Mouse (Mus musculus) brain, embryonic 14.5 days (tissue): Measurements from ENCODE around the gene Rps6ka4. TPM values are rescaled to one million over a fixed set of nuclear protein-coding genes. Genes with fewer than 3 reads are reported as not detected.

ENCODE experiments used
- DNase-seq: peaks from one replicate; pipeline ENCODE4 v3.0.0-alpha.2; 2011; ENCODE audit warnings: low read depth
- CTCF ChIP-seq: fragments of 200-500 bp; IDR thresholded peaks from 2 replicates; pipeline ENCODE4 v1.5.1; 2012; ENCODE audit warnings: inconsistent platforms, mild to moderate bottlenecking, moderate library complexity, borderline replicate concordance; ENCODE audit not compliant: insufficient read depth, insufficient read length; ENCODE audit errors: extremely low read depth
- POLR2A ChIP-seq: fragments of 200-500 bp; IDR thresholded peaks from 2 replicates; pipeline ENCODE4 v1.6.1; 2012; ENCODE audit warnings: mild to moderate bottlenecking, inconsistent platforms, borderline replicate concordance; ENCODE audit not compliant: poor library complexity, insufficient read depth, insufficient read length, severe bottlenecking; ENCODE audit errors: extremely low read depth
- polyA plus RNA-seq: library from polyadenylated mRNA; depleted of rRNA; stranded (reverse); fragments of >200 nt; gene quantifications from 2 replicates; pipeline ENCODE4 v1.2.3, GENCODE M21; 2012

Gene Rps6ka4
- polyA plus RNA-seq, 1 experiment: 7.3 TPM

DNA sequence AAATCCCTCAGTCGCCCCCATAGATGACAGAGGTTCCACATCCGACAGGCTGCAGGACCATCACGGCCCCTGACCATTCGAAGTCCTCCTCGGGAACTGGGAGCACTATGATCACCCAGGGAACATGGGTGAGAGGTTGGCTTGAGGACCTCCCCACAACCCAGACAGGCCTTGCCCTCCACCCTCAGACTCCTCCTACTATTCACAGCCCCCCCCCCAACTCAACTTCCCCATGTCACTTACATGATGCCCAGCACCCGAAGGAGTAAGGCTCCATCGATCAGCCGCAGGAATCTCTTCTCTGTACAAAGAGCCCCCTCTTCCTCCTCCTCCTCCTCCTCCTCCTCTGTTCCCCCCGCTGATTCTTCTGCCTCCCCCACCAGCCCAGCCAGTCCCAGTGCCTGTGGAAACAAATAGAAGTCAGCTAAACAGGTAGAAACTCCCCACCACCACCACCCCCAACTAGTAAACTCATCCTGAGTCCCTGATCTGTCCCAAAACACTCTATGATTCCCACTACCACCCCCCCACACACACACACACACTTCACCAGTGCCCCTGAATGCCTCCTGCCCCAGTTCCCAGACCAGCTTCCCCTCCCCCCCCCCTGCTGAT is 17.1 kb upstream of the Rps6ka4 start:
- TF ChIP-seq CTCF (no peak), POLR2A (no peak)
- no peak for DNase-seq

- no peak for DNase-seq
- TF ChIP-seq CTCF (no peak), POLR2A (no peak)
Measured at GRCm38 (mm10) chr19:6857003-6857360, 16.5 kb upstream of the Rps6ka4 start.

- peak; percentile 55; the same call in 1 of the 2 replicates for TF ChIP-seq CTCF
- no peak for TF ChIP-seq POLR2A
- DNase-seq: peak; percentile 85
Measured at GRCm38 (mm10) chr19:6856281-6857002, 16.0 kb upstream of the Rps6ka4 start.

GRCm38 (mm10) chr19:6855225-6856031 is 15.0 kb upstream of the Rps6ka4 start:
- DNase-seq: peak; percentile 66
- TF ChIP-seq CTCF (no peak), POLR2A (no peak)

DNA sequence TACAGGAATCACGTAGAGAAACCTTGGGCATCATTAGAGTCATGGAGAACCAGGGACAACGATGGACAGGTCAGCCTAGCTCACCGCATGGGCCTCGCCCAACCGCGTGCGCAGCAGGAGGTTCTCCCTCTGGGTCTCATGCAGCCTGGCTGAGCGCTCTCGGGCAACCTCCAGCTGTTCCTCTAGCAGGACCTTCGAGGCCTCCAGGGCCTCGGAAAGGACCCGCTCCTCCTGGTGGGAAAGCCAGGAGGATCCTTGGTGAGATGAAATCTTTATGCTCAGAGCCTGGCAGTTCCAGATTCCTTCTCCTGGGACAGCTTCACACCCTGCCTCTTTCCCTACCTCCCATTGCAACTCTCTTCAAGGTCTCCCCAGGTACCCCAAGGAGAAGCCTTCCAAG is 14.2 kb upstream of the Rps6ka4 start:
- TF ChIP-seq POLR2A (no peak), CTCF (no peak)
- DNase-seq: no peak

GRCm38 (mm10) chr19:6853903-6854302 is 13.5 kb upstream of the Rps6ka4 start:
- DNase-seq: no peak
- TF ChIP-seq POLR2A: no peak
- TF ChIP-seq CTCF: no peak

- no peak for DNase-seq
- TF ChIP-seq CTCF: no peak
- TF ChIP-seq POLR2A: no peak
Measured at GRCm38 (mm10) chr19:6852393-6853305, 12.2 kb upstream of the Rps6ka4 start.

DNA sequence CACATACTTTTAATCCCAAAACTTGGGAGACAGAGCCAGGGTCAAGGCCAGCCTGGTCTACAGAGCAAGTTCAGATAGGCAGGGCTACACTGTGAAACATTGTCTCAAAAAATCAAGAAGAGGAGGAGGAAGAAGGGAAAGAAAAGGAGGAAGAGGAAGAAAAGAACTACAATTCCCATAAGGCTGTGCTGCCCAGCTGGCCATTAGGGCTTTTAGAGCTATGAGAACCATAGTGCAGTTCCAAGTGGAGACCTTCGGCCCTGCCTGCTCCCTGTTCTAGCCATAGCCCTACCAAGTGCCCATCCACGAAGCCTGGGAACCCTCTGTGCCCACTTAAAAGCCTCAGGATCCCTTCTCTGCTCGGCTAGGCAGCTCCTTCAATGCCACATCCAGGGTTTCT is 11.1 kb upstream of the Rps6ka4 start:
- DNase-seq: no peak

GRCm38 (mm10) chr19:6849506-6850068 is 9.2 kb upstream of the Rps6ka4 start:
- DNase-seq: no peak
- no peak for TF ChIP-seq POLR2A
- no peak for TF ChIP-seq CTCF

More for the DNA sequence above, 11.1 kb upstream of the Rps6ka4 start:
- TF ChIP-seq POLR2A: no peak
- TF ChIP-seq CTCF: no peak

DNA sequence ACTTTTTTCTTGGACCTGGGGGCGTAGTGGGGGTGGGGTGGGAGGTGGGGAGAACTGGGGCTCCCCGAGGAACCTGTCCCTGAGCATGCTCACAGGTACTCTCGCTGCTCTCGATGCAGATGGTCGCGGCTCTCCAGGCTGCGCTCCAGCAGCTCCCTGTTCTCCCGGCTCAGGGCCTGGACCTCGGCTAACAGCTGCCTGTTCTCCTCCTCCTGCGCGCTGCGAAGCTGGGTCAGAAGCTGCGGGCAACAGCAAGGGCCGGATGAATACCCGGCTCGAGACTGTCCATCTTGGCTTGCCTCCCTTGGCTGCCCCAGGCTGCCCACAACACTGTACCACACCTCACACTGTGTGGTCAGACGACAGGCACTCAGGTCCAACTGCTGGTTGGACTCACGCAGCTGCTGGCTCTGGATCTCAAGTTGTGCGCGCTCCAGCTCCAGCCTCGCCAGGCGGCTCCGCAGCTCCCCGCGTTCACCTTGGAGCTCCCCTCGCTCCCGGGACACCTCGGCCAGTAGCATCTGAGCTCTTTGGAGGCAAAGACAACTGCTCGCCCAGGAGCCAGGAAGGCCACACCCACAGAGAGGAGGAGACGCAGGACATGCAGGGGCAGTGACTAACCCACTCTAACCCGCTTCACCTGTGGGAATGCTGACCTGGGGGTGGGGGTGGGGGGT is 7.5 kb upstream of the Rps6ka4 start:
- no peak for TF ChIP-seq CTCF
- TF ChIP-seq POLR2A: no peak
- DNase-seq: peak; percentile 7

DNA sequence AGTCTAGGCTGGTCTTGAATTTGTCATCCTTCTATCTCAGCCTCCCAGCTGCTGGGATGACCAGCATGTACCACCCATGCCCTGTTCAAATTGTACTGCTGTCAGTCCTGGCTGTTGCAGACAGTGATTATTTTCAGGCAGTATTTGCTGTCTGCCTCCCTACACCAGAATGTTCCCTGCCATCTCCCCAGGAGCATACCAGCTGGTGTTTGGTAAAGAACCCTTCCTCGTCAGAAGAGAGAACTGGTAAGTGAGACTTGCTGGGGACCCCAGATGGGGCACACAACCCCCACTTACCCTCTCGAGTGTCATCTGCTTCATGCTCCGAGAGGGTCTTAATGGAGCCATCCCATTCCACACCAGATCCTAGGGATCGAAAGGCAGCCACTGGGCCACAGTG is 5.6 kb upstream of the Rps6ka4 start:
- peak; percentile 21 for DNase-seq
- TF ChIP-seq POLR2A (no peak), CTCF (no peak)
